Mouse (Mus musculus): ENCODE results near the gene Xrcc3. TPM values are rescaled to one million over a fixed set of nuclear protein-coding genes. Genes with fewer than 3 reads are reported as not detected.
A peak's percentile ranks its signal among the peaks of the same experiment; 100 is the strongest.

Xrcc3 gene
- polyA plus RNA-seq, 1 experiment from 2014 or later = 2.1 TPM

GRCm38 (mm10) chr12:111774156-111774555 lies 39.5 kb downstream of the Xrcc3 start:
- Histone ChIP-seq H3K9me3 (ENCODE audit: low read length) (no peaks in the 10 kb centered on the region), H3K27me3 (ENCODE audit: insufficient read depth, low read length) (no peaks in the 10 kb centered on the region), H3K9ac (replicated peaks) (no peak overlapping the region), H3K36me3 (replicated peaks; ENCODE audit: insufficient read depth, low read length) (peaks cover 46% of the 10 kb centered on the region), H3K4me2 (ENCODE audit: low read depth, low read length) (no peak overlapping the region), H3K4me1 (ENCODE audit: insufficient read depth) (no peaks in the 10 kb centered on the region), H3K27ac (ENCODE audit: low read depth) (no peak overlapping the region), H3K4me3 (ENCODE audit: low read depth, low read length) (no peak overlapping the region)
- ATAC-seq = no peak
- TF ChIP-seq EP300 (IDR thresholded peaks at IDR 0.05; ENCODE audit: low read depth) = no peak
- WGBS (ENCODE audit: insufficient replicate concordance) = 90% methylated on average over 16 of the region's 16 CpGs
- DNase-seq = no peak

GRCm38 (mm10) chr12:111770651-111771050 lies 43.0 kb downstream of the Xrcc3 start:
- WGBS (ENCODE audit: insufficient replicate concordance) = 77% methylated on average over 10 of the region's 10 CpGs
- no peaks in the 10 kb centered on the region for H3K27me3 ChIP-seq (ENCODE audit: insufficient read depth, low read length)
- TF ChIP-seq CTCF (IDR thresholded peaks at IDR 0.05; ENCODE audit: low read depth) (no peak), EP300 (IDR thresholded peaks at IDR 0.05; ENCODE audit: low read depth) (no peak)
- no peak overlapping the region for H3K4me3 ChIP-seq (ENCODE audit: low read depth, low read length)
- H3K9me3 ChIP-seq (ENCODE audit: low read length) = no peaks in the 10 kb centered on the region
- no peak overlapping the region for H3K27ac ChIP-seq (ENCODE audit: low read depth)
- DNase-seq (no peak), ATAC-seq (no peak)
- H3K4me1 ChIP-seq (ENCODE audit: insufficient read depth) = no peaks in the 10 kb centered on the region
- H3K9ac ChIP-seq (replicated peaks) = no peak overlapping the region
- peaks cover 29% of the 10 kb centered on the region for H3K36me3 ChIP-seq (replicated peaks; ENCODE audit: insufficient read depth, low read length)
- no peak overlapping the region for H3K4me2 ChIP-seq (ENCODE audit: low read depth, low read length)

GRCm38 (mm10) chr12:111769816-111770577 lies 43.7 kb downstream of the Xrcc3 start:
- DNase-seq = no peak
- H3K9me3 ChIP-seq (ENCODE audit: low read length) = no peaks in the 10 kb centered on the region
- no peak overlapping the region for H3K27ac ChIP-seq (ENCODE audit: low read depth)
- peaks cover 24% of the 10 kb centered on the region for H3K36me3 ChIP-seq (replicated peaks; ENCODE audit: insufficient read depth, low read length)
- TF ChIP-seq CTCF (IDR thresholded peaks at IDR 0.05; ENCODE audit: low read depth) (no peak), EP300 (IDR thresholded peaks at IDR 0.05; ENCODE audit: low read depth) (no peak)
- H3K4me3 ChIP-seq (ENCODE audit: low read depth, low read length) = no peak overlapping the region
- H3K27me3 ChIP-seq (ENCODE audit: insufficient read depth, low read length) = no peaks in the 10 kb centered on the region
- no peak overlapping the region for H3K4me2 ChIP-seq (ENCODE audit: low read depth, low read length)
- ATAC-seq = no peak
- H3K4me1 ChIP-seq (ENCODE audit: insufficient read depth) = no peaks in the 10 kb centered on the region
- WGBS (ENCODE audit: insufficient replicate concordance) = 74% methylated on average over 9 of the region's 9 CpGs
- H3K9ac ChIP-seq (replicated peaks) = no peak overlapping the region

- ATAC-seq = no peak
- H3K4me3 ChIP-seq (ENCODE audit: low read depth, low read length) = no peak overlapping the region
- no peak overlapping the region for H3K9ac ChIP-seq (replicated peaks)
- H3K4me1 ChIP-seq (ENCODE audit: insufficient read depth) = no peaks in the 10 kb centered on the region
- H3K27me3 ChIP-seq (ENCODE audit: insufficient read depth, low read length) = no peaks in the 10 kb centered on the region
- no peak overlapping the region for H3K4me2 ChIP-seq (ENCODE audit: low read depth, low read length)
- DNase-seq = peak; percentile 44
- H3K27ac ChIP-seq (ENCODE audit: low read depth) = no peak overlapping the region
- TF ChIP-seq EP300 (IDR thresholded peaks at IDR 0.05; ENCODE audit: low read depth) (no peak), CTCF (IDR thresholded peaks at IDR 0.05; ENCODE audit: low read depth) (peak; percentile 50)
- WGBS (ENCODE audit: insufficient replicate concordance) = 44% methylated on average over 10 of the region's 10 CpGs
- no peaks in the 10 kb centered on the region for H3K9me3 ChIP-seq (ENCODE audit: low read length)
- peaks cover 17% of the 10 kb centered on the region for H3K36me3 ChIP-seq (replicated peaks; ENCODE audit: insufficient read depth, low read length)
Measured at GRCm38 (mm10) chr12:111769306-111769705, 44.4 kb downstream of the Xrcc3 start.

GRCm38 (mm10) chr12:111768322-111768928 lies 45.2 kb downstream of the Xrcc3 start:
- no peak overlapping the region for H3K4me2 ChIP-seq (ENCODE audit: low read depth, low read length)
- 77% methylated on average over 10 of the region's 10 CpGs for WGBS (ENCODE audit: insufficient replicate concordance)
- no peaks in the 10 kb centered on the region for H3K4me1 ChIP-seq (ENCODE audit: insufficient read depth)
- ATAC-seq (no peak), DNase-seq (no peak)
- TF ChIP-seq EP300 (IDR thresholded peaks at IDR 0.05; ENCODE audit: low read depth) (no peak), CTCF (IDR thresholded peaks at IDR 0.05; ENCODE audit: low read depth) (no peak)
- no peaks in the 10 kb centered on the region for H3K9me3 ChIP-seq (ENCODE audit: low read length)
- H3K27ac ChIP-seq (ENCODE audit: low read depth) = no peak overlapping the region
- H3K4me3 ChIP-seq (ENCODE audit: low read depth, low read length) = no peak overlapping the region
- no peaks in the 10 kb centered on the region for H3K27me3 ChIP-seq (ENCODE audit: insufficient read depth, low read length)
- no peak overlapping the region for H3K9ac ChIP-seq (replicated peaks)
- peaks cover 9% of the 10 kb centered on the region for H3K36me3 ChIP-seq (replicated peaks; ENCODE audit: insufficient read depth, low read length)

- Histone ChIP-seq H3K4me3 (ENCODE audit: low read depth, low read length) (no peak overlapping the region), H3K9me3 (ENCODE audit: low read length) (no peaks in the 10 kb centered on the region), H3K9ac (replicated peaks) (no peak overlapping the region), H3K4me2 (ENCODE audit: low read depth, low read length) (no peak overlapping the region), H3K27me3 (ENCODE audit: insufficient read depth, low read length) (no peaks in the 10 kb centered on the region), H3K27ac (ENCODE audit: low read depth) (no peak overlapping the region), H3K4me1 (ENCODE audit: insufficient read depth) (no peaks in the 10 kb centered on the region), H3K36me3 (replicated peaks; ENCODE audit: insufficient read depth, low read length) (0 out of 2 replicates have a peak, but pooled peaks cover 3% of the 10 kb centered on the region)
- 67% methylated on average over 16 of the region's 16 CpGs for WGBS (ENCODE audit: insufficient replicate concordance)
- TF ChIP-seq EP300 (IDR thresholded peaks at IDR 0.05; ENCODE audit: low read depth) (no peak), CTCF (IDR thresholded peaks at IDR 0.05; ENCODE audit: low read depth) (no peak)
- no peak for ATAC-seq
- no peak for DNase-seq
Measured at GRCm38 (mm10) chr12:111766313-111767236, 47.1 kb downstream of the Xrcc3 start.

All from liver, postnatal 0 days (tissue).